Mouse (Mus musculus): ENCODE data around the gene Rbak.

- no peak for TF ChIP-seq POLR2A (IDR thresholded peaks at IDR 0.05; ENCODE audit: extremely low read depth, insufficient read depth, low read length)
- 0 out of 2 replicates have a peak, but pooled peaks have one; percentile 7 for TF ChIP-seq CTCF (IDR thresholded peaks at IDR 0.05; ENCODE audit: extremely low read depth, insufficient read depth, low read length)
Measured at GRCm38 (mm10) chr5:143177541-143178200, 2.9 kb downstream of the Rbak start.

All from cortical plate, adult 2 months (tissue).